Mouse (Mus musculus) monocyte, adult 2 months (primary cell): ENCODE measurements around the gene Krtap13-1.
"Not testable (repeated sequence)": the region's sequence is repeated elsewhere in the genome, so short reads cannot be mapped to it uniquely, and the experiment has no call there.

Experiments used
- DNase-seq, 2 experiments: peaks; one replicate each; pipeline ENCODE4 v3.0.0; 2022; ENCODE audit warnings: low spot score in 2 of 2, low read depth in 1 of 2

The Krtap13-1 gene

DNA sequence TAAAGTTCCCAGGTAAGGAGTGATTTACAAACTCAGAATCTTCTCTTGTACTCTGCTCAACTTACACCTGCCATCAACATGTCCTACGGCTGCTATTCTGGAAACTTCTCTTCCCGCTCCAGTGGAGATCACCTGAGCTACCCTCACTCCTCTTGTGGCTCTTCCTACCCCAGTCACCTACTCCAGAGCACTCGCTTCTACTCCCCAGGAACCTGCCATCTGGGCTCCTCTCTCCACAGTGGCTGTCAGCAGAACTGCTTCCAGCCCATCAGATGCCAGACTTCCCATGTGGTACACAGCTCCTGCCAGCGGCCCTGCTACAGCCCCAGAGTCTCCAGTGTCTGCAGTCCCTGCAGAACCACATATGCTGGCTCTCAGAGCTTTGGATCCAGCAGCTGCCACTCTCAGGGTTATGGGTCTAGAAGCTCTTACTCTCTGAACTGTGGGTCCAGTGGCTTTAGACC, at the start of gene Krtap13-1:
Gene Krtap13-1, plus strand, starts transcription at position 51 of the 464 bp plus-strand sequence.
- no peak for DNase-seq

DNA sequence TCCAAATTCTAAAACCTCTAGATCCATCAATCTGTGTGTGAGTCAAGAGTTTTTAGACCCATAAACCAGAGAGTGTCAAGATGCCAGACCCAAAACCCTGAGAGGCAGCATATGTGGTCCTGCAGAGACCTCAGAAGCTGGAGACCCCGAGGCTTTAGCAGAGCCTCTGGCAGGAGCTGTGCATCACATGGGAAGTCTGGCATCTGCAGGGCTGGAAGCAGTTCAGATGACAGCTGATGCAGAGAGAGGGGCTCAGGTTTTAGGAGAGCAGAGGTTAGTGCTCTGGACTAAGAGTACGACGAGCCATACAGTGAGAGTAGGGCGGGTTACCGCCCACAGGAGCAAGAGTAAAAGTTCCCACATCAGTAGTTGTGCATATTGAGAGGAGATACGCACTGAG, 49.6 kb upstream of the Krtap13-1 start:
- DNase-seq, result no peak

DNA sequence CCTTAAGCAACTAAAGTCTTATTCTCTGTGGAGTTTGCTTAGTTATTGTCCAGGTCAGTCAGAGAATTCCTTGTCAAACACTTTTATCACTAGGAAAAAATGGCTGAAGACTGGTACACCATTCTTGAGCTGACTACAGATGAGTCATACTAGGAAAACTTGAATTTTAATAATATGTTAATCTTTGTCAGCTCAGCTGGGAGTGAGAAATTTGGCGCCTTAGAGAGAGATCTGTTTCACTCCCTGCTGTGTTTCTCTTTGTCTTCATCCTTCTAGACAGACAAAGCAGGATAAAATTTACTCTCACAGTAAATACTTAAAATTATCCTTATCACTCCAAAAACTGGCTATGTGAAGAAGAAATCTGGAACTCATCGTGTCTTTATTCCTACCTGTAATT, 47.4 kb upstream of the Krtap13-1 start:
- DNase-seq, result no peak

DNA sequence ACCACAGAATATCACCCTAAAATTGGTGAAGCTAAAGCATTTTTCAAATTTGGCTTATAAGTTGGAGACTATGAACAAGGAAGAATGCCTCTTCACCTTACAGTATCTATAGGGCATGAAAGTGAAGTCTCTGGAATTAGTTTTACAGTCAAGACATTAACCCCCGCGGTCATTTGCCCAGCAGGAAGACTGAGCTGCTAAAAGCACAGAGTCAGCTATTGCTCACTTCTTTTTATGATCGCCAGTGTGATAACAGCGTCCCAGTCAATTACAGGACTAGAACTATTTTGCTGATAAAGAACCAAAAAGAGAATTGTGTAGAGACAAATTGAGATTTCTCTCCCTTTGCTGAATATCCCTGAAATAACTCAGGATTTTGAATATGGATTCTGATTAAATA, 32.4 kb upstream of the Krtap13-1 start:
- no peak for DNase-seq

DNA sequence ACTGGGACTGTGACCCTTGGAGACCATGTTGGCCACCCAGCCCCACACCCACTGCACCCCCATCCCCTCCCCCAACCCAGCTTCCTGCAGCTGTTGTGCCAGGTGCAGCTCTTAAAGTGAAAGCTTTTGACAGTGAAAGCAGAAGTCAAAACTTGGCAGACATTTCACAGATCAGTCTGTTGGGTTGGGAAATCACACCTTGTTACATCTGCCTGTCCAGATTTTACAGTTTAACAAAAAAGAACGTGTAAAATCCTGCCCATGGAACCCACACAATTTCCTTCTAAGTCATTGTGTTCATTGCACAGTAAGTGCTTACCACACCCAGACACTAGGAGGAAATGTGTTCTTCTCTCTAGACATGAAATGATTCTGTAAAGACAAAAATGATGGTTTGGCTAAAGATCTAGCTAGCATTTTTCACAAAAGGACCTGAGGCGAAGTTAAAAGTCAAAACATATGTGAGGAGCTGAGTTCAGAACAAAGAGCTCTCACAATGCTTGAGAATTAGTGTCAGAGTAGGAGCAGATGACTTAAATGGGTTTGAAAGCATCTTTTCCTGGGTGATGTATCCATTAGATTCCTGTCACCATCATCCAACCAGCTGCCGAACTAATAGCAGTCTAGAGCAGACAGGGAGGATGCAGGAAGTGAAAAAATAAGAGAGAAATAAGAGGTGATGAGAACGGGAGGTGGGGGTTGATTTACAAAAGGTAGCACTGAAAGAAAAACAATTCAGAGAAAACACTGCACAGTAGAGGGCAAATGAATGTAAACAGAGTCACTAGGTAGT, 27.4 kb upstream of the Krtap13-1 start:
- no peak for DNase-seq

DNA sequence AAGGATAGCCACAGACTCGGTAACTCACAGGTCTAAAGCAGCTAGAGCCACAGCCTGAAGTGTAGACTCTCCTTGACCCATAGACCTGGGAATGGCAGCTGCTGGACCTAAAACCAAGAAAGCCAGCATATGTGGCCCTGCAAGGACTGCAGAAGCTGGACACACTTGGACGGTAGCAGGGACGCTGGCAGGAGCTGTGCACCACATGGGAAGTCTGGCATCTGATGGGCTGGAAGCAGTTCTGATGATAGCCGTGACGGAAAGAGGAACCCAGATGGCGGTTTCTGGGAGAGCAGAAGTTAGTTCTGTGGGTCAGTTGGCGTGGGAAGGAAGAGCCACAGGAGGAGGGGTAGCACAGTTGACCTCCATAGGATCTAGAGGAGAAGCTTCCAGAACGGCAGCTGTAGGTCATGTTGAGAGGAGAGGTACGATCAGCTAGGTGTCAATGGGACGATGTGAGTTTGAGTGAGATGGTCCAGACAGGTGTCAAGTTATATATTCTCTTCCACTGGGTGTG, 21.1 kb upstream of the Krtap13-1 start, which contains the start of gene 2310061N02Rik:
Gene 2310061N02Rik, minus strand, starts transcription at position 467 of the 517 bp plus-strand sequence.
- no peak for DNase-seq

DNA sequence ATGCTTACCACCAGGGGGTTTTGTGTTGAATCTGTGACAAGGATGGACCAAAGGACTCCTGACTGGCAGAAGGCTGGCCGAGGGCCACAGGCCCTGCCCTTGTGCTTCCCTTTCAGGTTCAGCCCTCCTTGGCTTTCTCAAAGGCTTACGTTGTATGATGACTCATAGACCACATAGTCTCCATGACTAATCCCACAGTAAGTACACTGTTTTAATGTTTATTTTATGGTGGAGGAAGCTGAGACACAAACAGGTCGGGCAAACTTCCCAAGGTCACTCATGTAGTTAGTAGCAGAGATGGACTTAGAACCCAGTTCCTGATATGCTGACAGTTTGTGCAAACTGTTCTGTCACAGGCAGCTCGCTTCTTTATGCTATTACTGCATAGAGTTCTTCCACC, 17.9 kb upstream of the Krtap13-1 start:
- DNase-seq, result no peak

DNA sequence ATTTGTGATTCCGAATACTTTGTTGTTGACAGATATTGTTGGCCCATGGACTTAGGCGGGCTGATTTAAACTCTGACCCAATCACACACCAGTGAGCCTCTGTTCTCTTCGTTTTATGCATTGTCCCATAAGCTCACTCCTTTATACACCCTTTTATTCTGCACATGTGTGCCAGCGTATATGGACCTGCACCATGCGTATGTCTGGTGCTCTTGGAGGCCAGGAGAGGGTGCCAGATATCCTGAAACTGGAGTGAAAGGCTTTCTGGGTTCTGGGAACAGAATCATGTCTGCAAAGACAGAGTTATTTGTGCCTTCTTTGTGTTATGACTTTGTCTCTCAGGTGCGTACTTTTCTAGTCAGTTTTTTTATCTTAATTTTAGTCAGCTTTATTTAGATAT, 17.4 kb upstream of the Krtap13-1 start:
- DNase-seq, result no peak

DNA sequence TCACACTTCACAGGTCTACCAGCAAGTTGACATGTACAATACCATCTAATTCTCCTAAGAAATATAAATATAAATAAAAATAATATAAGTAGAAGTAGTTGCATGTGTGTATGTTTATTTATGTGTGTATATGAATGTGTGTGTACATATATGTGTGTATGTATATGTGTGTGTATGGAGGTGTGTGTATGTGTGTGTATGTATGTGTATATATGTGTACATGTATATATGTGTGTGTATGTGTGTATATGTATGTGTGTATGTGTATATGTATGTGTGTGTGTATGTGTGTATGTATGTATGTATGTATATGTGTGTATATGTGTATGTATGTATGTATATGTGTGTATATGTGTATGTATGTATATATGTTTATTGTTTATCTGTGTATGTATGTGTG, 12.1 kb upstream of the Krtap13-1 start:
- DNase-seq, result no peak

DNA sequence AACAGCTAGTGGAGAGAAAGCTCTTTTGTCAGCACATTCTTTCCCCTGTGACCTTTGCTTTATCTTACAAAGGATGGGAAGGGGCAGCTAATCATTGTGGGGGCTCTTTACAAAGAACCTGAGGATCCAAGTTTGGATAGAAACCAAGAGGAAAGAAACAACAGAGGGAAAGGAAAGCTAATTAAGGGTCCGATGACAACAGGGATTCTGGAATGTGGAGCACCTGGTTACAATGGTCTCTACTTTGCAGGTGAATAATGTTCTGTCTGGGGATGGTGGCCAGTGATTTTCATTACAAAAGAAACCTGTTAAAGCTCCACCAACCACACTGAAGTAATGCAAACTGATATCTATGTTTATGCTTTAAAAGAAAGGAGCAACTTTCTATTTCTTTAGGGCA, 8.6 kb upstream of the Krtap13-1 start:
- DNase-seq, result no peak

DNA sequence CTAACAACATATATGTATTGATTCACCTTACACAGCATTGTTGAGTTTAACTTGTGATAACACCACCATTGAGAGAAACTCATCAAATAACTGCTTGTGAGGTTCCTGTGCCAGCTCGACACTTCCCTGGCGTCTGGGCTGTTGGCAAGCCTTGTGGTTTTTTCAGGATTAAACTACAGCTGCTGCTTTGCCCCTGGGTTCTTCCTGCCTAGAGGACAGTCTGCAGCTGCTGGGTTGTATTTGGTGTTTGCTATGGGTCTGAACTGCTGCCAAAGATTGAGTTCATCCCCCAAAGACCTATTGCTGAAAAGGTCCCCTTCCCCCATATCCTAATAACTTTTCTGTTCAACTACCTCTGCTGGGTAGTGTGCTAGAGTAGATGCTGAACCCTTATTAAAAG, 6.7 kb downstream of the Krtap13-1 start:
- DNase-seq, result no peak

DNA sequence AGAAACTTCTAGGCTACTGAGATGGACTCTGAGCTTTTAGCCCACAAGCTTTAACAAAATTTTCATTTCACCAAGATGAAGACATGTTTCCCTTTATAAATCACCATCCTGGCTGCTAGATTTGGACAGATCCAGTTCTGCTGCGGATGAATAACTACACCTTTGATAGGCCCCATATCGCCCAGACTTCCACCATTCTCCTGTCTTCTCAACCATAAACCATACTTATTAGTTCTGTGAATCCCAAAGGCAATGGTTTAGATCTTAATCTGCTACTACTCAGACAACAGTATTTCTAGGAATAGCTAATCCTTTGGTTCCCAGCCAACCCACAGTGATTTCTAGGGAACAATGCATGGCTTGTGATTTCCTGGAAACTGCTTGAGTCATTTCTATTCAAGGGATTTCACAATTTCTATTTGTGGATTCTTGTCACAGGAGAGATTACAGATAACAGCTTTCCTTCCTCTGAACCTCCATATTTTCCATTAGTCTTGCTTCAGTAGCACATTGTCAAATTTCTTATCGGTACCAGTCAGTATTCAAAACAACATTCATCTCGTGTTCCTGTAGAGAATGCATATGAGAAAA, 16.2 kb downstream of the Krtap13-1 start:
- no peak for DNase-seq

DNA sequence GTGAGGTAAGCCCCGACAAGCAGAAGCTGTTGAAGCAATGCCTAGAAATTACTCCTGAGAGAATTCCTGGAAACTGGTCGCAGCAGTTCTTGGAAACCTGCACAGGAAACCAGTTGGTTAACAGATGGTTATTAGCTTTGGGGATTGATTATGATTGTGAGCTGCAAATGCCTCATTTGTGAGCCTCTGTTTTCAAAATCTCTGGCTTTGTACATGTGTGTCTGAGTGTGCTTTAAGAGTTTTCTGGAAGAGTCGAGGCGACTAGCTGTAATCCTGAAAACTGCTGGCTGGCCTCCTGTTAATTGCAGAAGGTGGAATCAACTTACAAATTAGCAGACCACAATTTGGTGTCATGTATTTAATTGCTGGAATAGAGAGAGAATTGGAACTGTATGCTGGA, 19.3 kb downstream of the Krtap13-1 start:
- no peak for DNase-seq

DNA sequence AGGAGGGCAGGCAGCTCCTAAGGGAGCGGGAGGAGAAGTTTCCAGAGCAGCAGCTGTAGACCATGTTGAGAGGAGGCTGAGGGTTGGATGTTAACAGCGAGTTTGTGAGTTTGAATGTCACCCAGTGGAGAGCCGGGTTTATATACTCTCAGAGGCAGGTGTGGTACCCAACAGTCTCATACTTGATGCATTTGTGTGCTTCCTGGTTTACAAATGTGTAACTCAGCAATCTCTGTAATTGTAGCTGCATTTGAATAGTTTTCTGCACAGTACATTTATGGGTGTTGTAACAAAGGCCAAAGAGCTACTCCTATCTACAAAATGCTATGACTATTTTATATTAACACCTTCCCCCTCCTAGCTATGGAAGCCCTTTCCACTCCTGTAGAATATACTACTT, 22.9 kb downstream of the Krtap13-1 start, which contains the start of gene Krtap13:
Gene Krtap13, minus strand, starts transcription at position 101 of the 400 bp plus-strand sequence.
- DNase-seq, result not testable (repeated sequence)

DNA sequence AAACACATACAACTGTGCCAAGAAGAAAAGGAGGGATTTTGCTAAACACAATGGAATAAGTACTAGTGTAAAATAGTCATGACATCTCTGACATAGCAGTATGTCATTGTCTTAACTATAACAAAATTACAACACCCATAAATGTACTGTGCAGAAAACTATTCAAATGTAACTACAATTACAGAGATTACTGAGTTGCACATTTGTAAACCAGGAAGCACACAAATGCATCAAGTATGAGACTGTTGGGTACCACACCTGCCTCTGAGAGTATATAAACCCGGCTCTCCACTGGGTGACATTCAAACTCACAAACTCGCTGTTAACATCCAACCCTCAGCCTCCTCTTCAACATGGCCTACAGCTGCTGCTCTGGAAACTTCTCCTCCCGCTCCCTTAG, 29.9 kb downstream of the Krtap13-1 start, which contains the start of gene 2310034C09Rik:
Gene 2310034C09Rik, plus strand, starts transcription at position 301 of the 400 bp plus-strand sequence.
- DNase-seq, result not testable (repeated sequence)

DNA sequence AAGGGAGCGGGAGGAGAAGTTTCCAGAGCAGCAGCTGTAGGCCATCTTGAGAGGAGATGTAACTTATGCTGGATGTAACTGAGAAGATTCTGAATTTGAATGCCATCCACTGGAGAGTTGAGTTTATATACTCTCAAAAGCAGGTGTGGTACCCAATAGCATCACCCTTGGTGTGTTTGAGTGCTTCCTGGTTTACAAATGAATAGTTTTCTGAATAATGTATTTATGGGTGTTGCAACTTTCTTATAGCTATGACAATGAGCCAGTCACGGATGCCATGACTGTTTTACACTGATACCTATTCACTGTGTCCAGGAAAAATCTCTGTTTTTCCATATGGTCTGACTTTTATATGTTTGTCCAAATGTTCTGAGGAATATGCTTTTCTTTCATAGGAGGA, 45.4 kb downstream of the Krtap13-1 start, which contains the start of gene 2310057N15Rik:
Gene 2310057N15Rik, minus strand, starts transcription at position 101 of the 400 bp plus-strand sequence.
- no peak for DNase-seq

DNA sequence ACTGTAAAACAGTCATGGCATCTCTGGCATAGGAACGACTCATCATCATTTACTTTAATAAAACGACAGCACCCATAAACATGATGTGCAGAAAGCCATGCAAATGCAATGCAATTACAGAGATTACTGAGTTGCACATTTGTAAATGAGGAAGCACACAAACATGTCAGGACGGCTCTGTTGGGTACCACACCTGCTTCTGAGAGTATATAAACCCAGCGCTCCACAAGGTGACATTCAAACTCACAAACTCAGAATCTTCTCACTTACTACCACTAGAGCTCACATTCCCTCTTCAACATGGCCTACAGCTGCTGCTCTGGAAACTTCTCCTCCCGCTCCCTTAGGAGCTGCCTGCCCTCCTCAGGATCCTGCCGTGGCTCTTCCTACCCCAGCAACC, 48.9 kb downstream of the Krtap13-1 start, which contains the start of gene Gm5965:
Gene Gm5965, plus strand, starts transcription at position 301 of the 400 bp plus-strand sequence.
- no peak for DNase-seq
